Mouse (Mus musculus) liver, embryonic 14.5 days (tissue): Measurements from ENCODE around the gene Ppp1r32.
A peak's percentile ranks its signal among the peaks of the same experiment; 100 is the strongest.

ENCODE experiments used
- CTCF ChIP-seq: IDR thresholded peaks from 2 replicates; pipeline ENCODE4 v1.5.1; 2016; ENCODE audit warnings: antibody characterized with exemption, low read depth, control low read depth
- EP300 ChIP-seq: IDR thresholded peaks from 2 replicates; pipeline ENCODE4 v1.6.1; 2016; ENCODE audit warnings: antibody characterized with exemption, low read depth

GRCm38 (mm10) chr19:10502571-10502970, 19.8 kb upstream of the Ppp1r32 start:
- TF ChIP-seq CTCF (peak; percentile 96), EP300 (no peak)
